Mouse (Mus musculus): Measurements from ENCODE around the gene Rtl10. TPM values are rescaled to one million over a fixed set of nuclear protein-coding genes. Genes with fewer than 3 reads are reported as not detected.
"Not testable (repeated sequence)": the region's sequence is repeated elsewhere in the genome, so short reads cannot be mapped to it uniquely, and the experiment has no call there.

Gene Rtl10
- total RNA-seq, 1 experiment from 2014 or later, result 5.8 TPM

DNA sequence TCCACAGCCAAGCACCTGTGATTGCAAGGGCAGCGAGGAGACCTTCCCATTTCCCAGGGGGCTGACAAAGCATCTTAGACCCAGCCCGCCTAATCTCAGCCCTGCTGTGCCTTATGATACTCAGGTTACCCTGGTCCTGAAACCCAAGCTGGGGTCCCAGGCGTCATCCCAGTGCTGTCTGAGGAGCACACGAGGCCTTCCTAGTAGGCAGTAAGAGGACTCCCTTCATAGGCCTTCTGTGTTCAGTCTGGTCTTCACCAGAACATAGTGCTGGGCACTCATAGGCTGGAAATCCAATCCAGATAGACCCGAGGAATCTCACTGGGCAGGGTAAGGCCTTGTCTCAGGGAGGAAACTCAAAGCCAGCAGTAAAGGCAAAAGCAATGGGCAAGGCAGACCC lies 14.9 kb upstream of the Rtl10 start:
- DNase-seq, result peak; percentile 0

GRCm38 (mm10) chr16:18484386-18484785 lies 14.3 kb upstream of the Rtl10 start:
- DNase-seq, result no peak

GRCm38 (mm10) chr16:18484794-18485435 lies 13.8 kb upstream of the Rtl10 start:
- DNase-seq, result no peak

DNA sequence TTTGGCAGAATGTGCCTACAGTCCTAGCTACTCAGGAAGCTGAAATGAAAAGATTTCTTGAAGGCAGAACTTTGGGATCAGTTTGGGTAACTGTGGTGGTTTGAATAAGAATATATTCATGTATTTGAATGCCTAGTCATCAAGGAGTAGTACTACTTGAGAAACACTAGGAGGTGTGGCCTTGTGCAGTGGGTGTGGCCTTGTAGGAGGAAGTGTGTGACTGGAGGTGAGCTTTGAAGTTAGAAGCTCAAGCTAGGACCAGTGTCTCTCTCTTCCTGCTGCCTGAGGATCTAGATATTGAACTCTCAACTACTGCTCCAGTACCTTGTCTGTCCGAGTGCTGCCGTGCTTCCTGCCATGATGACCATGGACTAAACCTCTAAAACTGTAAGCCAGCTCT lies 12.6 kb upstream of the Rtl10 start:
- no peak for DNase-seq

DNA sequence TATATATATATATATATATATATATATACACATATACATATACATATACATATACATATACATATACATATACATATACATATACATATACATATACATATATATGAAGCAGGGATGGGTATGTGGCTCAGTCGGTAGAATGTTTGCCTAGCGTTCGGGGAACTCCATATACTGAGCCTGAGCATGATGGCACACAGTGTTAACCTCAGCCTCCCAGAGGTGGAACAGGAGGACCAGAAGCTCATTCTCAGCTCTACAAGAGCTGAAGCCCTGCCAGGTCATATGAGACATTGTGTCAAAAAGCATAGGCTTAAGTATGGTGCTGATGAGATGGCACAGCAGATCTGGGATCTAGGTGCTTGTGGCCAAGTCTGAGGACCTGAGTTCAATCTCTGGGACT lies 8.4 kb upstream of the Rtl10 start:
- DNase-seq, result no peak

- DNase-seq, result peak; percentile 3
These were observed 7.8 kb upstream of the Rtl10 start for GRCm38 (mm10) chr16:18490894-18491293.

DNA sequence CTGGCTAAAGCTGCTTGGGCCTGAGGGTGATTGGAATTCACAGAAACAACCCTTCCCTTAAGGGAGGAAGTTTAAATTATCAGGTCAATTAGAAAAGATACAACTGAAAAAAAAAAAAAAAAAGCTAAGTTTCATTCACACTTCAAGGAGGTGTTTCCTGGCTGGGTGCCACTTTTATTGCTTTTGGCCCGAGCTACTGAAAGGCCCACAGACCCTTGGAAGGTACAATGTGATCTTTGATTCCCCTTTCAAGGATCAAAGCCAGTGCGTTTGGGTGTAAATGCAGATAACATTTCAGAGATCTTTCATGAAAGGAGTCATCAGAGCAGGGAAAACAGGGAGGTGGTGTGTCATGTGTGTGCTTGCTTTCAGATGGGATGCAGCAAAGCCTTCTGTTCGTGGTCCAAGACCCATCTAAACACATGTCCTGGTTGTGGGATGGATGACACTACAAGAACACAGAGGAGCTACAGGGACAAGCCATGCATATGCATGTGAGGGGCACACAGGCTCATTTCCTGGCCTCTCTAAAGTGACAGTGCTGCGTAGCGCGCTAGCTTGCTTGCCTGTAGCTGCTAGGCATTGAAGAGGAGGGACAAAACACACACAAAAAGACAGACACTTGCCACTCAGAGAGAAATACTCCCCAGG lies 711 bp upstream of the Rtl10 start:
- DNase-seq, result no peak

GRCm38 (mm10) chr16:18498996-18499395 lies 295 bp downstream of the Rtl10 start:
- DNase-seq, result peak; percentile 51

GRCm38 (mm10) chr16:18501531-18501930 lies 2.8 kb downstream of the Rtl10 start:
- no peak for DNase-seq

DNA sequence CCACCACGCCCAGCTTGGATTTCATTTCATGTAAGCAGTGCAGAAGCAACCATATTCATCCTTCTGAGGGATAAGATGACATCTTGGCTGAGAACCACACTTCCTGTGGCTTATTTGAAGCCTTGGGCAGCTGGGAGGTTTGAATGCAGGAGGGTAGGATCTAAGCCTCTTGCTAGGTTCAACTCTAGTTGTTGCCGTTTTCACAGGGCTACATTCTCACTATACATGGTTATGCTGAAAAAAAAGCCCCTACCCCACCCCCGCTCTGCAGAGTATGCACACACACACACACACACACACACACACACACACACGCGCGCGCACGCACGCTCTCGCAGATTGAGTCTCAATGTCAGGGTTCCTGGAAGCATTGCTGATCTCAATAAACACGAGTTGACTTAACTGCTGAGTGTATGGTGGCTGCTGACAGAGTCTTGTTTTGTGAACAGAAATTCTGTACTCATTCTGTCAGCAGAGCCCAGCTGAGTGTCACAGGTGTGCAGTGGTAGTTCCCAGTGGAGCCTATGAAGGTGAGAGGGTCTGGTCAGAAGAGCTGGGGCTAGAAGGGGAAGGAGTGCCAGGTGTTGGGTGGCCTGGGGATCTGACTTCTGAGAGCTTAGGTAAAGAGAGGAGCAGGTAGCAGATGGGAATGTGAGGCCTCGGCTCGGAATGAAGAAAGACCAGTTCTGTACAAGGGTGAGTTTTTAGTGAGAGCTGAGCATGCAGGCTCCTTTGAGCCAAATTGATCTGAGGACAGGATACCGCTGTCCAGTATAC lies 5.1 kb downstream of the Rtl10 start:
- DNase-seq, result no peak

GRCm38 (mm10) chr16:18506524-18507199 lies 8.0 kb downstream of the Rtl10 start:
- DNase-seq, result no peak

DNA sequence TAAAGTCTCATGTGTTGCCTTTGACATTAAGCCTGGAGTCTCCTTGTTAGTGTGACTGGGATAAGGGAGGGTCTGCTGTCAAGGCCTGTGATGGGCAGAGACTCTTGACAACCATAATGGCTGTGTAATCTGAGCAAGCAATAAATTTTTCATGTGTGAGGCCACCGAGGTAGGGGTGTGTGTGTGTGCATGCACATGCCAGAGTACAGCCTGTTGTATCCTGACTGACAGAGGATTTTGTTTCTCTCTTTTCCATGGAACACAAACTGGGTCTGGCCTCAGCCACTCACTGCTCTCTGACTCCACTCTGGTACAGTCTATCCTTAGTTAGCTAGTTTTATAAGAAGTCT lies 8.5 kb downstream of the Rtl10 start:
- DNase-seq, result no peak

GRCm38 (mm10) chr16:18511741-18512140 lies 13.0 kb downstream of the Rtl10 start:
- DNase-seq, result peak; percentile 77

- no peak for DNase-seq
These were observed 14.8 kb downstream of the Rtl10 start for GRCm38 (mm10) chr16:18513508-18513907.

- peak; percentile 51 for DNase-seq
These were observed 19.4 kb downstream of the Rtl10 start for GRCm38 (mm10) chr16:18518091-18518490.

- no peak for DNase-seq
These were observed 25.0 kb downstream of the Rtl10 start for GRCm38 (mm10) chr16:18523563-18524245.

GRCm38 (mm10) chr16:18528656-18529055 lies 30.0 kb downstream of the Rtl10 start:
- no peak for DNase-seq

DNA sequence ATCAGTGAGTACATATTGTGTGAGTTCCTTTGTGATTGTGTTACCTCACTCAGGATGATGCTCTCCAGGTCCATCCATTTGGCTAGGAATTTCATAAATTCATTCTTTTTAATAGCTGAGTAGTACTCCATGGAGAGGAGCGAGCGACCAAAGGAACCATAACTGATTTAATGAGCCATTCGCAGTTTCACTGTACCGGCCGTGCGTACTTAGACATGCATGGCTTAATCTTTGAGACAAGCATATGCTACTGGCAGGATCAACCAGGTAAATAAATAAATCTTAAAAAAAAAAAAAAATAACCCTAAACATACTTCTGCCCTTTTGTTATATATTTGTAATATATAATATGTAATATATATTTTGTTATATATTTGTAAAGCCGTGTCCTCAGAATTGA lies 34.4 kb downstream of the Rtl10 start:
- DNase-seq, result not testable (repeated sequence)

GRCm38 (mm10) chr16:18537407-18537990 lies 38.8 kb downstream of the Rtl10 start:
- peak; percentile 77 for DNase-seq

DNA sequence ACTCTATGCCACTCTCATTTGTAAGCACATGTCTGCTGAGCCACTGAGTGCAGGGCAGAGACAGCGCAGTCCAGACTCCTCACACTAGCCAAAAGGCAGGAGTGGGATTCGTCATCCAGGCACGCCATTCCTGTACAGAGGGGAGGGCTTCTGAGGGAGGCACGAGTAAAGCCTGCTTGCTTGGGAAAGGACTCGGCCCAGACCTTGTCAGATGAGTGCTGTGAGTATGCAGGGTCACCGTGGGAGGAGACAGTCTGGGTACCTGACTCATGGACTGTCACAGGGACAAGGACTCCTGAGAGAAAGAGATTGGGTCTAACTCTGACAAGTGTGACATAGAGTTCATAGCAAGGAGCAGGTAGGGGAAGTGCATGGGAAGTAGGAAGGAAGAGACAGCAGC lies 40.6 kb downstream of the Rtl10 start:
- DNase-seq, result peak; percentile 40

DNA sequence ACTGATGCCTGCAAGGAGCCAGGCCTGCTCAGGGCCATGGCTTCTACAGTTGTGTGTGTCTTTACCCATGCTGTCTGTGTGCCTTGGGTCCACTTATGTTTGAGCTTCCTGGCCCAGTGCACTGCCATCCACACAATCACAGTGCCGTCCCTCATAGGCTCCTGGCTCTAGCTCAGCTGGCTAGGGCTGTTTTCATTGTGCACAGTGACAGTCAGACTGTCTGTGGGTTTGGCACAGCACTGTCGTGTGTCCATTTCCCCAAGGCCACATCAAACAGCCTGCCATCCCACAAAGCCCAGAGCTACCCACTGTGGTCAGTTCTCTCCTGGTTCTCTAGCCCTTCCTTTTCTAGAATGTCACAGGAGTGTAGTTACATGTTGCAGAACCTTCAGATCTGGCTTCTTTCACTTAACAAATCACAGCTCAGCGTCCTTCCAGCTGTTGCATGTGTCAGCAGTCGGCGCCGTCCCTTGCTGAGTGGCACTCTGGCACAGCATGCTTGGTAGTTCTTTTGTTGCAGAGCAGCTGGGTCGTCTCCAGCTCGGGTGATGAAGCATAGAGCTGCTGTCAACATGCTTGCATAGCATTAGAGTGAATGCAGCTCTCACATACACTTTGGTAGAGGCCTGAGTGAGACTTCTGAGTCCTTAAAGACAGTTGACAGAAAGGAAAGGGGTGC lies 44.6 kb downstream of the Rtl10 start:
- peak; percentile 73 for DNase-seq

Data from adrenal gland, postnatal 14 days (tissue).